Mouse (Mus musculus): Measurements from ENCODE around the gene Tmem14c.

Tmem14c gene

DNA sequence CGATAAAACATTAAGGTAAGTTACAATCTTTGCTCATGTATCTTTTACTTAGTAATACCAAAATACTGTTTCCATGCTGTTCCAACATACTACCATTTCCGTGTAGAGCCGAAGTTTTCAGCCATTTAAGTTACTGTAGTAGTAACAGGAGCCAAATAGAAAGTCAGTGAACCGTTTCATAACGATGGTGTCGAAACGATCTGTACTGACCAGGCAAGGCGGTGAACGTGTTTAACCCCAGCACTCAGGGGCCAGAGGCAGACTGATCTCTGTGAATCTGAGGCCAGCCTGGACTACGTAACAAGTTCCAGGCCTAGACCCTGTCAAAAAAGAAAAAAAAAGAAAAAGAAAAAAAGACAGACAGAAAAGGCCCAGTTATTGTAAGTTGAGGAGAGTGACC is 7.8 kb upstream of the Tmem14c start:
- DNase-seq (ENCODE audit: low read depth, low spot score), result no peak

DNA sequence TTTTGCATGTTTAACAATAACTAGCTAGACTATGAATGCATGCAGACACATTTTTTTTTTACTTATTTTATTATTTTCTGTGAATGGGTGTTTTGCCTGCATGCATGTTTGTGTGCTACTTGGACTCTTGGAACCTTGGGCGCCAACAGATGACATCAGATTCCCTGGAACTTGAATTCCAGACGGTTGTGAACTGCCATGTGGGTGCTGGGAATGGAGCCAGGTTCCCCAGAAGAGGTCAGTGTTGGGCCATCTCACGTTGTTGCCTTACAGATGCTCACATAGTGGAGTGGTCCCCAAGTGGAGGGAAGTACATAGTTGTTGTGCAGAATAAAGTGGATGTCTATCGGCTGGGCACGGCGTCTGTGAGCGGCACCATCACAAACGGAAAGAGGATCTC is 7.1 kb upstream of the Tmem14c start:
- DNase-seq (ENCODE audit: low read depth, low spot score), result peak; percentile 73

- DNase-seq (ENCODE audit: low read depth, low spot score), result no peak
These were observed 809 bp downstream of the Tmem14c start for GRCm38 (mm10) chr13:41016797-41017405.

DNA sequence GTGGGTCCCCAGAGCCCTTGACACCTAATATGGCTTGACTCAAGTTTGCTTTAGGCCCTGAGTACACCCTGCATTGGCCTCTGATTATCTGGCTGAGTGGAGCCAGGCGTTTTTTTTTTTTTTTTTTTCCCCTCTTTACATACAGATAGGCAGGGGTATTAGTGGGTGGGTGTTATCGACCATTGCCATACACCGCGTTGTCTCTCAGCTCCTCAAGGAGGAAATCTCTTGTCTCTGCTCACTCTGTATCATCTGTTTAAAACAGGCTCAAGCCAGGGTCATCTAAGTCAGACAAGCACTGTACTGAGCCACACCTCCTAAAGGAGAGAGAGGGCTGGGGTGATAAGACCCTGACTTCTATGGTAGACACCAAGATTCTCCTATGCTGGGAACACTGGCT is 1.7 kb downstream of the Tmem14c start:
- DNase-seq (ENCODE audit: low read depth, low spot score), result no peak

- DNase-seq (ENCODE audit: low read depth, low spot score), result no peak
These were observed 2.1 kb downstream of the Tmem14c start for GRCm38 (mm10) chr13:41018236-41018635.

GRCm38 (mm10) chr13:41018756-41019591 is 2.9 kb downstream of the Tmem14c start:
- no peak for DNase-seq (ENCODE audit: low read depth, low spot score)

- DNase-seq (ENCODE audit: low read depth, low spot score), result no peak
These were observed 4.4 kb downstream of the Tmem14c start for GRCm38 (mm10) chr13:41020494-41020893.

GRCm38 (mm10) chr13:41021607-41022006 is 5.5 kb downstream of the Tmem14c start:
- DNase-seq (ENCODE audit: low read depth, low spot score), result no peak

GRCm38 (mm10) chr13:41022099-41022498 is 6.0 kb downstream of the Tmem14c start:
- DNase-seq (ENCODE audit: low read depth, low spot score), result no peak

DNA sequence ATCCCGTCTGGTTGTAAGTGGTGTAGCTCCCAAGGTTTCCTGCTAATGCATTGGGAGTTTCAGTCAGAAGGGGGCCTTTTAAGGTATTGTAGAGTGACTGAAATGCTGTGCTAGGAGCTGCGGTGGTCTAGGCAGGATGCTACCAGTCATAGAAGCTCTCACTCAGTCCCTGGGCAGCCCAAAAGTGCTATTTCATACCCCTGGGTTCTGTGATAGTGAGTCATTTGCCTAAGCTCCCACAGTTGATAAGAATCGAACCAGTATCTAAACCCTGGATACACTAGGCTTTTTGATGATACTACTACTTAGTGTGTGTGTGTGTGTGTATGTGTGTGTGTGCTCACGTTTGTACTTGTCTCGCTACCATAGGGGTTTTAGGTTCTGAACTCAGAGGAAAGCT is 14.0 kb downstream of the Tmem14c start:
- DNase-seq (ENCODE audit: low read depth, low spot score), result no peak

GRCm38 (mm10) chr13:41042511-41042910 is 26.4 kb downstream of the Tmem14c start:
- DNase-seq (ENCODE audit: low read depth, low spot score), result no peak

GRCm38 (mm10) chr13:41045901-41046300 is 29.8 kb downstream of the Tmem14c start:
- DNase-seq (ENCODE audit: low read depth, low spot score), result no peak

DNA sequence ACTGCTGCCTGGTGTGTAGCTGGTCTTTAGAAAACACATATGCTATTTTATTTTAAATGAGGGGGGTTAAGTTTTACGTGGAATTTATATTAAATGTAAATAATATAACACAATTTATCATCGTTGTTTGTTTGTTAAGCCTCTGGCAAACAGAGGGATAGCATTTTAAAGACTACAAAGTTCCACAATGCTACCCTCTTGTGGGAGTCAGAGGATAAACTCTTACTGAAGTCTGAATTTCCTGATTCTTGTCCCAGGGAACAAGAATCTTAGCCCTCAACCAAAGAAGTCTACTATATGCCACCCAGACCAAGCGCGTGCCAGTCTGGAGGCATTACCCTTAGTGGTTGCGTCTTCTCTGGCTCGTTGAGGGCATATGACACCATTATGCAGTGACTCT is 31.2 kb downstream of the Tmem14c start:
- DNase-seq (ENCODE audit: low read depth, low spot score), result no peak

- DNase-seq (ENCODE audit: low read depth, low spot score), result no peak
These were observed 35.9 kb downstream of the Tmem14c start for GRCm38 (mm10) chr13:41051965-41052364.

DNA sequence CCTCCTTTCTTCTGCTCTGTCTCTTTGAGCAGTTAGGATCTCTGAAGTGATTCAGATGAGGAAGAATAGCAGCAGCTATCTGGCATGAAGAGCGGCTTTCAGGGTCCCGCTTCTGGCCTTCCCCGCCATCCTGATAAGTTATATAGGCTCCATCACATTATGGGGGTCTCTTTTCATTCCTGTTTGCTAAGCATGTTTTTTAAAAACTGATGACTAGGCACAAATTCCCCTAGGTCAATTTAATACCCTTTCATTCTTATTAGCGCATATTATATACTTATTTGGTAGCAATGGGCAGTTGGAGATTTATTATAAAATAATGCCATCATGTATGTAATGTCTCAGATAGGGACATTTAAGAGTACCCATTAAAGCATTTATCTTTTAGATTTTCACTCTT is 51.5 kb downstream of the Tmem14c start:
- no peak for DNase-seq (ENCODE audit: low read depth, low spot score)

- no peak for DNase-seq (ENCODE audit: low read depth, low spot score)
These were observed 55.5 kb downstream of the Tmem14c start for GRCm38 (mm10) chr13:41071617-41072016.

Data from ES-CJ7 (cell line).